Mouse (Mus musculus) right cerebral cortex, postnatal 4 days (tissue): ENCODE data around the gene Camk2n1.

Experiments
- DNase-seq: peaks from one replicate; pipeline ENCODE4 v3.0.0-alpha.2; 2022

Gene Camk2n1

GRCm38 (mm10) chr4:138447827-138448602 is 6.1 kb upstream of the Camk2n1 start:
- peak; percentile 64 for DNase-seq

- no peak for DNase-seq
These were observed 5.1 kb upstream of the Camk2n1 start for GRCm38 (mm10) chr4:138448872-138449615.

DNA sequence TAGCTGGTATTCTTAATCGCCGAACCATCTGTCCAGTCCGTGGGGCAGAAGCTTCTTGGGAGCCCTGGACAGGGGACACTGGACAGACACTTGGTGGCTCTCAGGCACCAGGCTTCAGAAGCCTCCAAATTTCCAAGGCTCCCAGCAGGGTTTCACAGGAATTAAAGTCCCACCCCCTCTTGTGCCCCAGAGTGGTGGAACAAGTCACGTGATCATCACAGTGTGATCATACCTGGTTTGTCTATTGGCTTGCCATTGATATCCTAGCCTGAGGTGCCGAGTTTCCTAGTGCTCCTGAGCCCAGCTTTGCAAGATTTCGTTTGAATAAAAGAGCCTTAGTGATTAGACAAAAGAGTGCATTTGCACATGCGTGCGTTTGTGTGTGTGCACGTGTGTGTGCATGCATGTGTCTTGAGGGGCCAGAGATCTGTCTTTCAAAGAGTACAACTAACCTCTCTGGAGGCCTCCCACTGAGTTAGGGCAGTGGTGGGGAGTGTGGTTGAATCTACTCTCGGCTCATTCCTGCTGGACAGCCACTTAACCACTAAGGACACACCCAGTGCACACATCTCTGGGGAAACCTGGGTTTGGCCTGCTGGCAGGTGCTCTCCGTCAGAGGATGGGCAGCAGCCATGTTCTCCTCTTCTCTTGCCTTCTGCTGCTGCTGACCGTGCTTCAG is 4.3 kb upstream of the Camk2n1 start:
- DNase-seq: no peak

- no peak for DNase-seq
These were observed 1.6 kb upstream of the Camk2n1 start for GRCm38 (mm10) chr4:138452306-138453096.

DNA sequence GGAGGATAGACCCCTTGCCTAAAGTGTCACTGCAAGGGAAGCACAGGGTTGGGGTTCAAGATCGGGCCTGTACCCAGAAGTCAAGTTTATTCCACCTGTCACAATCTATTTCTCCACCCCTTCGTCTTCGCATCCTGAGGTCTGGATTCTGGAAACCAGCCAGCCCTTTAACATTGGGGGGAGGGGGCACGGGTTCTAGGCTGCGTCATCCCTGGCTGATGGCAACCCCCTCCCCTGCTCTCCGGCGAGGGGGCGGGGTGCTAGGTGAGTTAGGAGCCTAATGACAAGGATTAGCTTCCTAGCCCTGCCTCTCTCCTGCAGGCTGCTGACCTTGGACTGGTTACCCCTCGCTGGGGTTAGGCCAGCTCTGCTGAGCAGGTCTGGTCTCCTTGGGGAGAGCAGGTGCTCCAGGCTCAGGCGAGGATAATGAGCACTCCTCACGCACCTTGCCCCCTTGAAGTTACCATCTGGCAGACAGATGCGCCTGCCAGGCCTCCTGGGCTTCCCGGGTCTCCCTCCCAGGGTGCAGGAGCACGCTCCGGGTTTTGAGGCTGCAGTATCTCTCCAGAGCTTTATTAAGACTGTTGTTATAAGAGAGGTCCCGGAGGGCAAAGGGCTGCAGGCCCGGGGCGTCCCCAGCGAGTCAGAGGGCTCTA is 889 bp upstream of the Camk2n1 start:
- DNase-seq: no peak

GRCm38 (mm10) chr4:138454571-138455140 is 542 bp downstream of the Camk2n1 start:
- DNase-seq: peak; percentile 85

DNA sequence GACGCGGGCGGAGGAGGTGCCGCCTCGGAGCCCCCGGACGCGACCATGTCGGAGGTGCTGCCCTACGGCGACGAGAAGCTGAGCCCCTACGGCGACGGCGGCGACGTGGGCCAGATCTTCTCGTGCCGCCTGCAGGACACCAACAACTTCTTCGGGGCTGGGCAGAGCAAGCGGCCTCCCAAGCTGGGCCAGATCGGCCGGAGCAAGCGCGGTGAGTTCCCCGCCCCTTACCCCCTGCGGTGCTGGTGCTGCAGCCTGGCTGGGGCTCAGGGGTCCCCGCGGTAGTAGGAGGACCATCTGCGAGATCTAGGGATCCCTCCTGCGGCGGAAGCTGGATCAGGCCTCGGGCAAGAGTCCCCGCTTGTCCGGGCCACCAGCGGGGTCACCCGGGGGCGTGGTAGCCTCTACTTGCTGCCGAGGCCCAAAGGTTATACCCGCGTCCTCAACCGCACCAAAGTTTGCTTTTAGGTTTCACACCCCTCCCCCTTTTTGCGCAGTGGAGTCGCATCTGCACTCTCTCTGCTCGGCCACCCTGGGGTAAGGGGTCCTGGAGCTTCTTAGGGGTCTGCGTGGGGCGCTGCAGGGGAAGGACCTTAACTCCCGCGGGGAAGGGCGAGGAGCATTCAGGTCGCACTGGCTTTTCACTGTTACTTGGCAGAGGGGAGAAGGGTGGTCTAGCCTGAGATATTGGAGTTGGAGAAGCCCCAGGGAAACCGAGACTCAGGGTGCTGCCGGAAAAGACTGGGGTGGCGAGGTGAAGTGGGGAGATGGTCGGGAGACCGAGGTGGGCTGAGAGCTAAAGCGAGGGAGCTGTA is 1.2 kb downstream of the Camk2n1 start:
- DNase-seq: peak; percentile 51

GRCm38 (mm10) chr4:138455956-138456341 is 1.8 kb downstream of the Camk2n1 start:
- no peak for DNase-seq

GRCm38 (mm10) chr4:138456536-138456935 is 2.4 kb downstream of the Camk2n1 start:
- no peak for DNase-seq

- no peak for DNase-seq
These were observed 3.0 kb downstream of the Camk2n1 start for GRCm38 (mm10) chr4:138457091-138457490.

DNA sequence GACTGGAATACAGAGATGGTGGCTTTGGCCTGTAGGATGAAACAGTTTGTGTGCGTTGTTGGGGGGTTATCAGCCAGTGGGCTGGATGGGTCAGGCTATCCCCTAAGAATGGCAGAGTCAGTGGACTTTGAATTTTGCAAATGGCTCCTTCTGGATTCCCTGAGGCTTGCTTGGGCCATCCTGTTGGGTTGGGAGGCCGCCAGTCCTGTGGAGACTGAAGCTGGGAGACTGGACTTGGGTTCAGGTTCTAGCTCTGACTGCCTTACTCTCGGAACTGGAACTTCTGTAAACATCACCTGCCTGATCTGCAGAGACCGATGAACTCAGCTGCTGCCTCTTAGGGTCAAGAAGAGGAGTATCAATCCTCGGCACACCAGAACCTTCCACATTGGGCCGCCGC is 4.1 kb downstream of the Camk2n1 start:
- no peak for DNase-seq

- DNase-seq: no peak
These were observed 4.8 kb downstream of the Camk2n1 start for GRCm38 (mm10) chr4:138458735-138459440.

DNA sequence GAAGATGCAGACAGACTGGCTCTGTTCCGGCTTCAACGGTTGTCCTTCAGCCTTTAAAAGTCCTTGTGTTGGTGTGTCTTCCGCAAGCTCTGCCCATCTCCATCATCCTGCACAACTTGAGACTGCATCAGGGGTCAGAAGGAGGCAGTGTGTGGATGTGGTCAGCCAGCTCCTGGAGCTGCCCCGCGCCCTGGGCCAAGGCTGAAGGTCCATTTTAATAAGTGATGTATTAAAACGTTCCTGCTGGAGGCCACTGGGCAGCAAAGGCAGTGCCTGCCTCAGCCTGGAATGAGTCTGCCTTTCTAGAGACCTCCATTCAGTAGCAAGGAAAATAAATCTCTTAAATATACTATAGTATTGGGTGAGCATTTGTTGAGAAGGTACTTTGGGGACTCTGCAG is 5.7 kb downstream of the Camk2n1 start:
- DNase-seq: no peak

- DNase-seq: no peak
These were observed 6.8 kb downstream of the Camk2n1 start for GRCm38 (mm10) chr4:138460910-138461309.

- DNase-seq: no peak
These were observed 7.4 kb downstream of the Camk2n1 start for GRCm38 (mm10) chr4:138461471-138461870.

- DNase-seq: peak; percentile 52
These were observed 9.1 kb downstream of the Camk2n1 start for GRCm38 (mm10) chr4:138462971-138463831.

GRCm38 (mm10) chr4:138463832-138464487 is 9.8 kb downstream of the Camk2n1 start:
- DNase-seq: peak; percentile 58

DNA sequence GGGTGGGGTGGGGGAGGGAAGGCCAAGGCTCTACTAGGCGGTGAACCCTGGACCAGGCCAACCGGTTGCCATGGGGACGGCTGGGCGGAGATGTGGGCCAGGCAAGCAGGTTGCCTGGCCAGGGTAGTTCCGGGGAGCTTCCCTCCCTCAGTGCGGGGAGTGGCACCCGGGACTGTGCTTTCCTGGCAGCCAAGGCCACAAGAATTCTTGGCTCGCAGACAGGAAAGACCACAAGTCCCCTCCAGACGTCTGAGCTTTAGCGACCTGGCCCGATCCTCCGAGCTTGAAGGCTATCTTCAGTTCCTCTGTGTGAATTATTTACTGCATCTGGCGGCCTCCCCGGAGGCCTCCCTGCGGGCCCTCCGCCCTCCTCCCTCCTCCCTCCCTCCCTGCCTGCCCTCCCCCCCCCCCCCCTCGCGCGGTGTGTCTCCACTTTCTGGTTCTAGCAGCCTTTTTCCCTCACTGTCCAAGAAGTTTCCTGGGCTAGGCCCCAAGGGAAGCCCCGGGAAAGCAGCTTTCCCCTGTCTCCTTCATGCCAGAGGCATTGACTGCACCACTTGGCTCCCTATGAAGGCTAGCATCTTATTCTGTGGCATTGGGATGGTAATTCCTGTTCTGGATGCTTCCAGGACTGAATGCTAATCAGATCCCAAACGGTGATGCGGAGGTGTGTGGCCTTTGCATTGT is 10.7 kb downstream of the Camk2n1 start:
- peak; percentile 54 for DNase-seq
